Mouse (Mus musculus) liver, embryonic 14.5 days (tissue): ENCODE results near the gene Smtn.

Source experiments
- CTCF ChIP-seq: IDR thresholded peaks from 2 replicates; pipeline ENCODE4 v1.5.1; 2016; ENCODE audit warnings: antibody characterized with exemption, low read depth, control low read depth
- EP300 ChIP-seq: IDR thresholded peaks from 2 replicates; pipeline ENCODE4 v1.6.1; 2016; ENCODE audit warnings: antibody characterized with exemption, low read depth

GRCm38 (mm10) chr11:3587350-3587749, 46.9 kb upstream of the Smtn start:
- TF ChIP-seq CTCF (no peak), EP300 (no peak)
